Mouse (Mus musculus) ES-Bruce4 (cell line): ENCODE measurements around the gene Ctdspl.

Experiments
- CTCF ChIP-seq: IDR thresholded peaks from one replicate; pipeline ENCODE4 v1.8.1; 2011; ENCODE audit warnings: low read depth, low read length
- POLR2A ChIP-seq: IDR thresholded peaks from one replicate; pipeline ENCODE4 v1.8.1; 2011; ENCODE audit warnings: low read length; ENCODE audit not compliant: insufficient read depth

DNA sequence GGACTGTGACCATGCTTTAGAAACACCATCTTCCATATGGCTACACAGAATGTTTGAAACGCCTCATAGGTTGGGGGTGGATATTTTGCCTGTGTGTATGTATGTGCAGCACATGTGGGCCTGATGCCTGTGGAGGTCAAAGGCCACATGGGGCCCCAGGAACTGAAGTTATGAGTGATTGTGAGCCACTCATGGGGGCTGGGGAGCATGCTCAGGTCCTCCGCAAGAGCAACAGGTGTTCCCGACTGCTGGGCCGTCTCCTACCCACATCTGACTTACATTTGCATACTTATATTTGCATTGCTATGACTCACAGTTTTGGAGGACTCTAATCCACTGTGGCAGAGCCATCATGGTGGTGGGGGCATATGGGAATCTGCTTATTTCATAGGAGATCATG, 43.6 kb downstream of the Ctdspl start:
- TF ChIP-seq CTCF (no peak), POLR2A (no peak)
